Mouse (Mus musculus): ENCODE data around the gene Inka1.

DNA sequence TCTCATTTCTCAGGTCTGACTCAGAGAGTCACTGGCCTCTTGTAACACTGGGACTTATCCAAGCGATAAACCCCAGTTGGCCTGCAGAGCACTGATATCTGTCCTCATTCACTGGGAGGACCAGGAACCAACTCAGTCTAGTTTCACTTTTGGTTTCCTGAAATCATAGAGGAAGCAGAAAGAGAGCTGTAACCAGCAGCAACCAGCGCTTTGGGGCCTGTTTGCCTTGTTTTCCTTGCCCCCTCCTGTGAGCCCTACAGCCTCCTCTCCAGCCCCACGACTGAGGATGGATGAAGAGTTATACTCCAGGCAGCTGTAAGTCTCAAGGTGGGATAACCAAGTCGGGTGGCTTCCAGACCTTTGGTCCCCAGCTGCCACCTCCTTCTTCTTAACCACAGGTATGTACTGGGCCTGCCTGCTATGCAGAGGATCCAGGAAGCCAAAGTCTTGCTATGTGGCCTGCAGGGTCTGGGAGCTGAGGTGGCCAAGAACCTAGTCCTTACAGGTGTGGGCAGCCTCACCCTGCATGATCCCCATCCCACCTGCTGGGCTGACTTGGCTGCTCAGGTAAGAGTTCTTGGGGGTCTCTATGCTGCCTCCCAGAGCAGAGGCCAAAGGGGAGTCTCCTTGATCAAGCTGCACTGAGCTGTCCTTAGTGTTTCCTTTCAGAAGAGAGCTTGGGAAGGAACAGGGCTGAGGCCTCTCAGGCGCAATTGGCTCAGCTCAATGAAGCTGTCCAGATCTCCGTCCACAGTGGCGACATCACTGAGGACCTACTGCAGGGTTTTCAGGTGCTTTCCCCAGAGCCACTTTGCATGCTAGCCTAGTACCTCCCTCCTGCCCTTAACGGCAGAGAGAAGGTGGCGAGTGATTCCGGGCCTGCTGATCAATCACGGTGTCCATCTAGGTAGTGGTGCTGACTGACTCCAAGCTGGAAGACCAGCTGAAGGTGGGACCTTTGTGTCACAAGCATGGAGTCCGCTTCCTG is 10.0 kb downstream of the Inka1 start, which contains the start of gene Uba7:
- TF ChIP-seq CTCF (IDR thresholded peaks at IDR 0.05; ENCODE audit: control insufficient read depth, insufficient read depth, insufficient read length) (no peak), USF1 (IDR thresholded peaks at IDR 0.05; ENCODE audit: low read depth) (no peak), FOSL1 (IDR thresholded peaks at IDR 0.05; ENCODE audit: insufficient read depth, low read length, poor library complexity, severe bottlenecking) (no peak), CEBPB (IDR thresholded peaks at IDR 0.05; ENCODE audit: low read depth) (no peak)

Measured in C2C12 (cell line).